Mouse (Mus musculus): ENCODE measurements around the gene Neurl4. TPM values are rescaled to one million over a fixed set of nuclear protein-coding genes. Genes with fewer than 3 reads are reported as not detected.

Neurl4 gene
- polyA plus RNA-seq, 2 experiments = 2.5 to 20.5 TPM

GRCm38 (mm10) chr11:69904311-69904710, 3.4 kb downstream of the Neurl4 start:
- Histone ChIP-seq H3K27me3 (ENCODE audit: control insufficient read depth, insufficient read depth, low read length) (no peaks in the 10 kb centered on the region; the same call in 1 of the 2 replicates), H3K9ac (replicated peaks) (no peak overlapping the region), H3K4me3 (ENCODE audit: insufficient read depth in 1 of 2, low read depth in 2 of 2, low read length in 2 of 2) (no peak overlapping the region), H3K4me1 (replicated peaks; ENCODE audit: control insufficient read depth in 2 of 2, insufficient read depth in 2 of 2, low read length in 1 of 2) (peaks cover 7 to 13% of the 10 kb centered on the region in 2 experiments), H3K9me3 (ENCODE audit: control insufficient read depth, low read length) (no peaks in the 10 kb centered on the region), H3K36me3 (replicated peaks; ENCODE audit: control insufficient read depth, insufficient read depth, low read depth) (peaks cover 51% of the 10 kb centered on the region), H3K27ac (no peak overlapping the region), H3K4me2 (ENCODE audit: low read depth) (no peak overlapping the region)
- ATAC-seq (ENCODE audit: insufficient read depth) = no peak
- WGBS (ENCODE audit: insufficient replicate concordance) = 87% methylated on average over 9 of the region's 9 CpGs
- no peak for DNase-seq (ENCODE audit: low read depth in 3 of 3, low spot score in 3 of 3)
- no peak for TF ChIP-seq EP300 (IDR thresholded peaks at IDR 0.05; ENCODE audit: low read depth)
- TF ChIP-seq CTCF (IDR thresholded peaks at IDR 0.05; ENCODE audit: low read depth) = no peak

DNA sequence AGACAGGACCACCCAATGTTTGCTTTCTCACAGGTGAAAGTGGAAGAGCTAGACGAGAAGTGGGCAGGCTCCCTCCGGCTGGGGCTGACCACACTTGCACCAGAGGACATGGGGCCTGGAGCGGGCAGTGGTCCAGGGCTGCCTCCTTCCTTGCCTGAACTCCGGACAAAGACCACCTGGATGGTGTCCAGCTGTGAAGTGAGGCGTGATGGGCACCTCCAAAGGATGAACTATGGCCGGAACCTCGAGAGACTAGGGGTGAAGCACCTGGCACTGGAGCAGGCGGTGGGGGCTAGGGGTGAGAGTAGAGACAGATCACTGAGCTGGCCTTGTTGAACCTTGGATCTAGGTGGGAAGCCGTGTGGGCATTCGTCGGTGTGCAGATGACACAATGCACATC, 7.8 kb downstream of the Neurl4 start:
- ATAC-seq (ENCODE audit: insufficient read depth) (no peak), DNase-seq (ENCODE audit: low read depth in 3 of 3, low spot score in 3 of 3) (no peak)
- 87% methylated on average over 11 of the region's 11 CpGs for WGBS (ENCODE audit: insufficient replicate concordance)
- Histone ChIP-seq H3K4me2 (ENCODE audit: low read depth) (no peak overlapping the region), H3K27me3 (ENCODE audit: control insufficient read depth, insufficient read depth, low read length) (no peaks in the 10 kb centered on the region), H3K9ac (replicated peaks) (no peak overlapping the region), H3K9me3 (ENCODE audit: control insufficient read depth, low read length) (no peaks in the 10 kb centered on the region), H3K27ac (no peak overlapping the region), H3K36me3 (replicated peaks; ENCODE audit: control insufficient read depth, insufficient read depth, low read depth) (peaks cover 81% of the 10 kb centered on the region), H3K4me3 (ENCODE audit: insufficient read depth in 1 of 2, low read depth in 2 of 2, low read length in 2 of 2) (no peak overlapping the region), H3K4me1 (replicated peaks; ENCODE audit: control insufficient read depth in 2 of 2, insufficient read depth in 2 of 2, low read length in 1 of 2) (peaks cover 0 to 9% of the 10 kb centered on the region in 2 experiments; a peak in 1 of 4 replicates)
- TF ChIP-seq CTCF (IDR thresholded peaks at IDR 0.05; ENCODE audit: low read depth) = no peak
- no peak for TF ChIP-seq EP300 (IDR thresholded peaks at IDR 0.05; ENCODE audit: low read depth)

DNA sequence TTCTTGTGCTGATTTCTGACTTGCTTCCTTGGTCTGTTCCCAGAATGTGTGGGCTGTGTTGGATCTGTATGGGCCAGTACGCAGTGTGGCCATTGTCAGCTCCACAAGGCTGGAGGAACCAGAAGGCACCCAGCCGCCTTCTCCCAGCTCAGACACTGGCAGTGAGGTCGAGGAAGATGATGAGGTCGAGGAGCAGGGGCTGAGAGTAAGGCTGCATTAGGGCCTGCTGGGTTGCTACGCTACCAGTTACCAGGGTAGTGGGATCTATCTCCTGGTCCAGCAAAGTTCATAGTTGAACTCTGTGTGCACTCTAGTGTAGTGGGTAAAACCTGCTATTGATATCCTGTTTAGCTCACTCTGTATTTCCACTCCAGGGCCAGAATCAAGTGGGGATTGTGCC, 8.3 kb downstream of the Neurl4 start:
- TF ChIP-seq EP300 (IDR thresholded peaks at IDR 0.05; ENCODE audit: low read depth) = no peak
- TF ChIP-seq CTCF (IDR thresholded peaks at IDR 0.05; ENCODE audit: low read depth) = no peak
- no peak overlapping the region for H3K27ac ChIP-seq
- peaks cover 0 to 9% of the 10 kb centered on the region in 2 experiments; a peak in 1 of 4 replicates for H3K4me1 ChIP-seq (replicated peaks; ENCODE audit: control insufficient read depth in 2 of 2, insufficient read depth in 2 of 2, low read length in 1 of 2)
- no peak for ATAC-seq (ENCODE audit: insufficient read depth)
- H3K9me3 ChIP-seq (ENCODE audit: control insufficient read depth, low read length) = no peaks in the 10 kb centered on the region
- DNase-seq (ENCODE audit: low read depth in 3 of 3, low spot score in 3 of 3) = no peak
- WGBS (ENCODE audit: insufficient replicate concordance) = 86% methylated on average over 5 of the region's 5 CpGs
- H3K4me3 ChIP-seq (ENCODE audit: insufficient read depth in 1 of 2, low read depth in 2 of 2, low read length in 2 of 2) = no peak overlapping the region
- H3K27me3 ChIP-seq (ENCODE audit: control insufficient read depth, insufficient read depth, low read length) = no peaks in the 10 kb centered on the region
- no peak overlapping the region for H3K4me2 ChIP-seq (ENCODE audit: low read depth)
- H3K36me3 ChIP-seq (replicated peaks; ENCODE audit: control insufficient read depth, insufficient read depth, low read depth) = peaks cover 79% of the 10 kb centered on the region
- H3K9ac ChIP-seq (replicated peaks) = no peak overlapping the region

DNA sequence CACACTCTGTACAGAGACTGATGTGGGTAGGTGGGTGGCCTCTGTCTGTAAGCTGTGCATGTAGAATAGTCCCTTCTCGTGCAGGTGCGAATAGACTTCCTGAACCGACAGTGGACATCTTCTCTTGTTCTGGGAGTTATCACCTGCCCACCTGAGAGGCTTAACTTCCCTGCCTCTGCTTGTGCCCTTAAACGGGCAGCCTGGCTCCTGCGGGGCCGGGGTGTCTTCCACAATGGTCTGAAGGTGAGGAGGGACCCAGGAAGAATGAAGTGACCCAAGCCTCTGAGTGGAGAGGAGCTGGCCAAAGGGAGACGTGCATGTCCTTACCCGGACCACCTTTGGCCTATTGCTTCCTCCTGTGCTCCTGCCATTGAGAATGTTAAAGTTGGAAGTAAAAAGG, 9.3 kb downstream of the Neurl4 start:
- Histone ChIP-seq H3K4me2 (ENCODE audit: low read depth) (no peak overlapping the region), H3K4me3 (ENCODE audit: insufficient read depth in 1 of 2, low read depth in 2 of 2, low read length in 2 of 2) (no peak overlapping the region), H3K4me1 (replicated peaks; ENCODE audit: control insufficient read depth in 2 of 2, insufficient read depth in 2 of 2, low read length in 1 of 2) (peaks cover 0 to 13% of the 10 kb centered on the region in 2 experiments; a peak in 2 of 4 replicates), H3K27me3 (ENCODE audit: control insufficient read depth, insufficient read depth, low read length) (no peaks in the 10 kb centered on the region), H3K9me3 (ENCODE audit: control insufficient read depth, low read length) (no peaks in the 10 kb centered on the region), H3K27ac (no peak overlapping the region), H3K36me3 (replicated peaks; ENCODE audit: control insufficient read depth, insufficient read depth, low read depth) (peaks cover 73% of the 10 kb centered on the region), H3K9ac (replicated peaks) (no peak overlapping the region)
- WGBS (ENCODE audit: insufficient replicate concordance) = 81% methylated on average over 8 of the region's 8 CpGs
- no peak for ATAC-seq (ENCODE audit: insufficient read depth)
- DNase-seq (ENCODE audit: low read depth in 3 of 3, low spot score in 3 of 3) = no peak
- TF ChIP-seq EP300 (IDR thresholded peaks at IDR 0.05; ENCODE audit: low read depth) (no peak), CTCF (IDR thresholded peaks at IDR 0.05; ENCODE audit: low read depth) (no peak)

GRCm38 (mm10) chr11:69910781-69911560, 10.1 kb downstream of the Neurl4 start:
- ATAC-seq (ENCODE audit: insufficient read depth) = no peak
- H3K27ac ChIP-seq = no peak overlapping the region
- H3K4me1 ChIP-seq (replicated peaks; ENCODE audit: control insufficient read depth in 2 of 2, insufficient read depth in 2 of 2, low read length in 1 of 2) = peaks cover 5 to 21% of the 10 kb centered on the region in 2 experiments
- no peaks in the 10 kb centered on the region for H3K9me3 ChIP-seq (ENCODE audit: control insufficient read depth, low read length)
- H3K9ac ChIP-seq (replicated peaks) = no peak overlapping the region
- no peak for DNase-seq (ENCODE audit: low read depth in 3 of 3, low spot score in 3 of 3)
- no peaks in the 10 kb centered on the region for H3K27me3 ChIP-seq (ENCODE audit: control insufficient read depth, insufficient read depth, low read length)
- no peak overlapping the region for H3K4me2 ChIP-seq (ENCODE audit: low read depth)
- 85% methylated on average over 17 of the region's 17 CpGs for WGBS (ENCODE audit: insufficient replicate concordance)
- H3K36me3 ChIP-seq (replicated peaks; ENCODE audit: control insufficient read depth, insufficient read depth, low read depth) = peaks cover 73% of the 10 kb centered on the region
- TF ChIP-seq EP300 (IDR thresholded peaks at IDR 0.05; ENCODE audit: low read depth) (no peak), CTCF (IDR thresholded peaks at IDR 0.05; ENCODE audit: low read depth) (no peak)
- H3K4me3 ChIP-seq (ENCODE audit: insufficient read depth in 1 of 2, low read depth in 2 of 2, low read length in 2 of 2) = no peak overlapping the region

Data from liver, embryonic 14.5 days (tissue).